Mouse (Mus musculus): Measurements from ENCODE around the gene Zmym6.

DNA sequence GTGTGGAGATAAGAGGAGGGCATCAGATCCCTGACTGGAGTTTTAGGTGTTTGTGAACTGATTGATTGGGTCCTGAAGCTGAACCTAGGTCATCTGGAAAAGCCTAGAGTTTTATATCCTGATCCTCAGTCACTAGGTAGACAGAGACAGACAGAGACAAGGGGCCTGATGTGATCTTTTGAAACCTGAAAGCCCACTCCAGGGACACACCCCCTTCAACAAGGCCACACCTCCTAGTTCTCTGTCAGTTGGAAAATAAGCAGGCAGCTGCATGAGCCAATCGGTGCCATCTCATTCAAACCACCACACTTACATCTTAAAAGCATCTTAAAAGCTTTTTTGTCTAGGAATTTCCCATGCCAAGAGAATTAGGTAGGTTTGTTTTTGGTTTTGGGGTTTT lies 3.6 kb downstream of the Zmym6 start:
- TF ChIP-seq CTCF (IDR thresholded peaks at IDR 0.05; ENCODE audit: control insufficient read depth, insufficient read depth, insufficient replicate concordance, low read depth, low read length) (no peak), POLR2A (IDR thresholded peaks at IDR 0.05; ENCODE audit: control insufficient read depth, low read depth, low read length) (no peak)

Measured in testis, adult 2 months (tissue).